Mouse (Mus musculus) small intestine, adult 2 months (tissue): ENCODE results near the gene Nfkb1.

ENCODE experiments used
- CTCF ChIP-seq: fragments of 200-500 bp; IDR thresholded peaks from 2 replicates; pipeline ENCODE4 v1.5.1; 2012; ENCODE audit warnings: low read depth, mild to moderate bottlenecking, control low read depth, inconsistent platforms, low read length, moderate library complexity, mixed read lengths; ENCODE audit not compliant: insufficient replicate concordance, insufficient read length; ENCODE audit errors: extremely low read depth
- POLR2A ChIP-seq: fragments of 200-500 bp; IDR thresholded peaks from 2 replicates; pipeline ENCODE4 v1.6.1; 2012; ENCODE audit warnings: low read depth, mild to moderate bottlenecking, control low read depth, inconsistent platforms, low read length, moderate library complexity

DNA sequence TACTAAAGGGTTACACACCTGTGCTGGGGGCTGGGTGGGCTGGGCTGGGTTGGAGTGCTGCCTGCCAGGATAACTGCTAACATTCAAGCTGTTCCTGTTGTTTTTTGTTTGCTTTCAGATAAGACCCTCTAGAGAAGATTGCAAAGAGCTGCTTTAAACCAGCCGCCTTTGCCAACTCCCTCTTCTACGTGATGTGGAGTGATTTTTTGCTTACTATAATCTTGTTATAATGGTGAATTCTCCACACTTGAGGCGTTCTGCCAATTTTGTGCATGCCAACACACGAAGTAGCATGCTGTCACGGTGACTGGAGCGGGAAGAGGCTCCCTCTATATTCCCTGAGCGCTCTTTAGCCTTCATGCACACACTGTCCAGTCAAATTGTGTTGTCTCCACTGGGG is 17.7 kb downstream of the Nfkb1 start:
- TF ChIP-seq CTCF (no peak), POLR2A (no peak)
